Mouse (Mus musculus) bone marrow, adult 2 months (tissue): Measurements from ENCODE around the gene Mgat5. TPM values are rescaled to one million over a fixed set of nuclear protein-coding genes. Genes with fewer than 3 reads are reported as not detected.

Experiments
- H3K27ac ChIP-seq: fragments of 200-500 bp; 2 replicates; pipeline ENCODE4 v1.5.1; 2012; ENCODE audit warnings: low read depth, mild to moderate bottlenecking, control low read depth, inconsistent platforms, low read length; ENCODE audit not compliant: control insufficient read depth, poor library complexity, insufficient read depth
- H3K4me1 ChIP-seq: fragments of 200-500 bp; 2 replicates; pipeline ENCODE4 v1.6.1; 2011; ENCODE audit warnings: low read length; ENCODE audit not compliant: control insufficient read depth, insufficient read depth
- H3K4me3 ChIP-seq: fragments of 200-500 bp; replicated peaks from 2 replicates; pipeline ENCODE3; 2011; ENCODE audit warnings: mild to moderate bottlenecking, low read depth, low read length, control low read depth; ENCODE audit not compliant: control insufficient read depth
- CTCF ChIP-seq: fragments of 200-500 bp; IDR thresholded peaks from 2 replicates; pipeline ENCODE4 v1.5.1; 2011; ENCODE audit warnings: low read length, control low read depth; ENCODE audit not compliant: control insufficient read depth, insufficient read depth
- POLR2A ChIP-seq: fragments of 200-500 bp; IDR thresholded peaks from 2 replicates; pipeline ENCODE4 v1.6.1; 2011; ENCODE audit warnings: low read depth, mild to moderate bottlenecking, control low read depth, low read length, borderline replicate concordance; ENCODE audit not compliant: control insufficient read depth
- WGBS: fragments of 180-500 bp; shearing (Covaris S2); methylation state at CpG from one replicate; pipeline ENCODE4 v1.1.7; 2018; 5-methylcytosine and 5-hydroxymethylcytosine counted together
- polyA plus RNA-seq: library from polyadenylated mRNA; stranded (reverse); fragments of >200 nt; gene quantifications from 2 replicates; pipeline ENCODE4 v1.2.4, GENCODE M21; 2011; ENCODE audit warnings: low replicate concordance; ENCODE audit not compliant: missing spikeins, insufficient read depth, insufficient read length

The Mgat5 gene
- polyA plus RNA-seq, 1 experiment = 9.7 TPM

DNA sequence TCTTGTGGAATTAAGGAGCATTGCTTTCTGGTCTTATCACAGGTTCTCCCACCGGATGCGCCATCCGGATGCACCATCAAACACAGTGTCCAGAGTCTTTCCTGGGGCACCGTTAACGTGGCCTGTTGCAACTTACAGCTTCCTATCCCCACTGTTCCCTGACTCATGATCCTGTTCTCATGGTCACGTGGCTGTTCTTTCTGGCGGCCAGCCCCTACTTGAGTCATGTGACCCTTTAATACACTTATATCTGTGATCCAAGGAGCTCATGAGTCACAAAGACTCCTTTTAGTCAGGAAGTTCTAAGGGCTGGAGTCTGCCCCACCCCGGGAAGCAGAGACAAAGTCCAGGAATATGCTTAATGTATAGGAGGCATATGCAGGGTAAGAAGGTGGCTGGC is 52.2 kb downstream of the Mgat5 start:
- WGBS = 63% methylated on average over 8 of the region's 8 CpGs
- no peaks in the 10 kb centered on the region; the same call in 1 of the 2 replicates for H3K4me1 ChIP-seq
- H3K4me3 ChIP-seq = no peak overlapping the region
- TF ChIP-seq CTCF = no peak
- no peak for TF ChIP-seq POLR2A
- H3K27ac ChIP-seq = no peak overlapping the region

- TF ChIP-seq POLR2A (no peak), CTCF (no peak)
Measured at GRCm38 (mm10) chr1:127259669-127260068, 54.9 kb downstream of the Mgat5 start.

DNA sequence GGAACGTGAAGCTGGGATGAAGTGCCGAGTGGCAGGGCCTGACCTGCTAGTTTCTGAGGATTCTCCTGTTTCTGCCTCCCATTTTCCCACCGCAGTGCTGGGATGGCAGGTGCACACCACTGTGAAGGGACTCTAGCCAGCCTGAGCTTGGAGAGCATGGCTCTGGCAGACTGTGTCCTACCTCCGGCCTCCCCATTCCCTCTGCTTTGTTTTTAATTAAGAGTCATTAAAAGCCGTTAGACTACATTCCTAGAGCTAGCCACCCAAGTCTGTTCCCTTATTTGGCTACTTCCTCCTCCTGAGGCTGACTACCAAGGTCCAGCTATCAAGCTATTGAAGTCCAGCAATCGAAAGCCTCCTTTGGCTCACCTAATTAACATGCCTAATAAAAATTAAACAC is 56.2 kb downstream of the Mgat5 start:
- TF ChIP-seq POLR2A (no peak), CTCF (no peak)
- WGBS = 68% methylated on average over 6 of the region's 6 CpGs
- Histone ChIP-seq H3K4me3 (no peak overlapping the region), H3K27ac (no peak overlapping the region), H3K4me1 (no peaks in the 10 kb centered on the region; the same call in 1 of the 2 replicates)

More at GRCm38 (mm10) chr1:127259669-127260068, 54.9 kb downstream of the Mgat5 start:
- Histone ChIP-seq H3K4me1 (no peaks in the 10 kb centered on the region; the same call in 1 of the 2 replicates), H3K27ac (no peak overlapping the region), H3K4me3 (no peak overlapping the region)
- 64% methylated on average over 4 of the region's 4 CpGs for WGBS

GRCm38 (mm10) chr1:127262170-127262837 is 57.5 kb downstream of the Mgat5 start:
- 84% methylated on average over 13 of the region's 13 CpGs for WGBS
- H3K4me3 ChIP-seq = no peak overlapping the region
- no peaks in the 10 kb centered on the region; the same call in 1 of the 2 replicates for H3K4me1 ChIP-seq
- H3K27ac ChIP-seq = no peak overlapping the region
- TF ChIP-seq POLR2A = no peak
- TF ChIP-seq CTCF = no peak

DNA sequence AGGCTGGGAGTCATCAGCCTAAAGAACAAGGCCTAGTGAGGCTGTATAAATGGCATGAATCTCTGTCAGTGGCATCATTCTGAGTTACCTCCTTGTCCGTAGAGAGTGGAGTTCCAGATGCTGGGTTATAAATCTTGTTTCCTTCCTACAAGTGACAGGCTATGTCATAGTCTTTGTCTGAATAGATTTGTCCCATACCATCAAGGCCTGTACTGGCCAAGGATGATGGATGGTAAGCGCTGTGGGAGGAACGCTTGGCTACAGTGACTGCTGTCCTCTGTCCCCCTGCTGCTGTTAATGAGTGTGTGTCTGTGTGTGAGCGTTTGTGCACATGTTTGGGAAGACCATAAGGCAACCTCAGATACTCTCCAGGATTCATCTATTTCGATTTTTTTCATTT is 63.2 kb downstream of the Mgat5 start:
- TF ChIP-seq CTCF = no peak
- TF ChIP-seq POLR2A = no peak
- 88% methylated on average over 5 of the region's 5 CpGs for WGBS
- Histone ChIP-seq H3K4me1 (no peaks in the 10 kb centered on the region; the same call in 1 of the 2 replicates), H3K4me3 (no peak overlapping the region), H3K27ac (no peak overlapping the region)

DNA sequence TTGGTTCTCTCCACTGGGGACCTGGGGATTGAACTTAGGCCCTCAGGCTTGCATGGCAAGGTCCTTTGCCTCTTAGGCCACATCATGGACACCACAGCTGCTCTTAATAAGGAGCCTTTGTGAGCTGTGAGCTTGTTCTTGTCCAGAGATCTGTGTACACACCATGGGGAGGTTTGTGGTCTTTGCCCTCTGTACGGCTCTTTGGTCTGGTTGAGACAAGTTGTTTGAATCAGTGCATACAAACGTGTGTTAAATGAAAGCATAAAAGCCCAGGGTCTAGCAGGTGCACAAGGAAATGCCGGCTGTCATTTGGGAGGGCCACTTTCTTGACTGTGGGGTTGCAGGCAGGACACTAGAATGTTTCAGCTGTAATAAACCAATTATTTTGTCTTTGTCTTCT is 64.5 kb downstream of the Mgat5 start:
- no peaks in the 10 kb centered on the region; the same call in 1 of the 2 replicates for H3K4me1 ChIP-seq
- no peak overlapping the region for H3K4me3 ChIP-seq
- WGBS = 61% methylated on average over 3 of the region's 3 CpGs
- no peak overlapping the region for H3K27ac ChIP-seq
- TF ChIP-seq CTCF (no peak), POLR2A (no peak)

DNA sequence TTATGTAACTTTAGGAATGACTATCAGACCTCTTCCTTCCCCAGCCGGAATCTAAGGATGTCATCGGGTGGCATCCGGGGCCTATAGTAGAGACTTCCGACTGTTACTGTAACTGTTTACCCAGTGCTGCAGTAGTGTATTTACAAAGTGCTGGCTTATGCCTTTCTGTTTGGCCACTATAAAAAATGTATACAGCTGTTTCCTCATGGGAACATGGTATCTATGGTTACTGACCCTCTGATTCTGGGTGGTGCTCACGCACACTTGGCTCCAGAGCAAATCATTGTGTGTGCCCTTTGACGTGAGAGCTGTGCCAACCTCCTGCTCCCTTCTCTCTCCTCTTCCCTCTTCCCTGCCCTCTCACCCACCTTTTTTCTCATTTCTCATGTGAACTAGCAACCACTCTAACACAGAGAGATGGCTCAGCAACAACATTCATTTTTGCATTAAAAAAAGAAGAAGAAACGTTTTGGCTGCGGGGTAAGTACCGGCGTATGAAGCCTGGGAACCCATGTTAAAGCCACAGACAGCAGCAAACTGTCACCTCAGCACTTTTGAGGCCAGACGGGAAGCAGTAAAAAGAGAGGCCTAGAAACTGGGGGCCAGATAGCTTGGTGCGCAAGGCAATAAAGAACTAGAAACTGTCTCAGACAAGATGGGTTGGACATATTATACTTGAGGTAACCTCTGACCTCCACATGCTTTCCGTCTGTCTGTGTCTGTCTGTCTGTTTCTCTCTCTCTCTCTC is 65.6 kb downstream of the Mgat5 start:
- H3K4me3 ChIP-seq = no peak overlapping the region
- H3K4me1 ChIP-seq = no peaks in the 10 kb centered on the region; the same call in 1 of the 2 replicates
- TF ChIP-seq POLR2A (no peak), CTCF (no peak)
- H3K27ac ChIP-seq = no peak overlapping the region
- 42% methylated on average over 13 of the region's 13 CpGs for WGBS

- 67% methylated on average over 4 of the region's 4 CpGs for WGBS
- no peak for TF ChIP-seq POLR2A
- no peak for TF ChIP-seq CTCF
- no peak overlapping the region for H3K4me3 ChIP-seq
Measured at GRCm38 (mm10) chr1:127271156-127271555, 66.3 kb downstream of the Mgat5 start.

DNA sequence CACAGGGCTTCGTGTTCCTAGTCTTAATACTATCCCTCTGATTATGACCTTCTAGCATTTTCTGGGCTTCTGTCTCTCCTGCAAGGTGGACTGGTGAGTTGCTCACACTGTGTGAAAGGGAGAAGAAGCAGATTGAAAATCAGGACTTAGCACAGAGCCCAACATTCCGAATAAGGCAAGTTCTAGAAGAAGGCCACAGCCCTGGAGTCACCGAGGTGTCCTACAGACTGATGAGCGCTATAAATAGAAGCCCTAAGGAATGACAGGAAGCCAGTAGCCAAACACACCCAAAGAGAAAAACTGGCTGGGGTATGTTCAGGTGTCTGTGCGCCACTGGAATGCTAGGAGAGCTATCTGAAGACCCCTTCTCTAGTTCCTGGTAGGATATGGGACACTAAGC is 68.5 kb downstream of the Mgat5 start:
- no peak for TF ChIP-seq CTCF
- no peak for TF ChIP-seq POLR2A
- WGBS = 79% methylated on average over 5 of the region's 5 CpGs

More at GRCm38 (mm10) chr1:127271156-127271555, 66.3 kb downstream of the Mgat5 start:
- H3K27ac ChIP-seq = no peak overlapping the region
- H3K4me1 ChIP-seq = no peaks in the 10 kb centered on the region; the same call in 1 of the 2 replicates

More for the DNA sequence above, 68.5 kb downstream of the Mgat5 start:
- Histone ChIP-seq H3K4me1 (no peaks in the 10 kb centered on the region; the same call in 1 of the 2 replicates), H3K27ac (no peak overlapping the region), H3K4me3 (no peak overlapping the region)
